Mouse (Mus musculus) intestine, embryonic 14.5 days (tissue): Measurements from ENCODE around the gene Blnk. TPM values are rescaled to one million over a fixed set of nuclear protein-coding genes. Genes with fewer than 3 reads are reported as not detected.

Experiments
- ATAC-seq: fragments of 200-750 bp; cut with Nextera tagmentation; replicated peaks from 2 replicates; pipeline ENCODE4 v1.8.0; 2017; ENCODE audit warnings: low read depth, moderate number of reproducible peaks, moderate TSS enrichment, moderate library complexity; ENCODE audit not compliant: low FRiP score, low TSS enrichment
- DNase-seq: peaks from one replicate; pipeline ENCODE4 v3.0.0-alpha.2; 2018; ENCODE audit warnings: low spot score
- H3K27ac ChIP-seq: fragments of 300-500 bp; sonication (generic); 2 replicates; pipeline ENCODE4 v1.5.1; 2014; ENCODE audit warnings: low read depth, mild to moderate bottlenecking, control low read depth
- H3K27me3 ChIP-seq: fragments of 300-500 bp; sonication (generic); replicated peaks from 2 replicates; pipeline ENCODE4 v1.6.1; 2014; ENCODE audit warnings: low read length, control low read depth; ENCODE audit not compliant: control insufficient read depth, insufficient read depth
- H3K36me3 ChIP-seq: fragments of 300-500 bp; sonication (generic); 2 replicates; pipeline ENCODE4 v1.6.1; 2014; ENCODE audit warnings: low read length, control low read depth; ENCODE audit not compliant: control insufficient read depth, insufficient read depth
- H3K4me1 ChIP-seq: fragments of 300-500 bp; sonication (generic); replicated peaks from 2 replicates; pipeline ENCODE4 v1.6.1; 2014; ENCODE audit warnings: low read length, control low read depth, mixed read lengths; ENCODE audit not compliant: control insufficient read depth, insufficient read depth
- H3K4me2 ChIP-seq: fragments of 300-500 bp; sonication (generic); 2 replicates; pipeline ENCODE4 v1.6.1; 2014; ENCODE audit warnings: low read length
- H3K4me3 ChIP-seq: fragments of 300-500 bp; sonication (generic); 2 replicates; pipeline ENCODE4 v1.5.1; 2014; ENCODE audit warnings: low read depth, low read length, control low read depth, mixed read lengths
- H3K9ac ChIP-seq: fragments of 300-500 bp; sonication (generic); 2 replicates; pipeline ENCODE4 v1.6.1; 2014; ENCODE audit warnings: mild to moderate bottlenecking, low read length
- H3K9me3 ChIP-seq: fragments of 300-500 bp; sonication (generic); 2 replicates; pipeline ENCODE4 v1.6.1; 2016; ENCODE audit warnings: low read length, control low read depth; ENCODE audit not compliant: control insufficient read depth
- WGBS: fragments of 180-500 bp; shearing (Covaris S2); extraction: QIAGEN DNeasy Blood & Tissue Kit; methylation state at CpG from one replicate; pipeline ENCODE4 v1.1.7; 2014; 5-methylcytosine and 5-hydroxymethylcytosine counted together
- polyA plus RNA-seq: library from polyadenylated mRNA; unstranded; fragments of >200 nt; fragmentation: Nextera tagmentation; extraction: Ambion mirVana; gene quantifications from 2 replicates; pipeline ENCODE4 v1.2.1, GENCODE M21; 2014

Gene Blnk
- polyA plus RNA-seq, 1 experiment from 2014 or later = 21.5 TPM

- no peak for ATAC-seq
- no peak overlapping the region for H3K27ac ChIP-seq
Observed at GRCm38 (mm10) chr19:40988856-40989255, 5.5 kb downstream of the Blnk start.

DNA sequence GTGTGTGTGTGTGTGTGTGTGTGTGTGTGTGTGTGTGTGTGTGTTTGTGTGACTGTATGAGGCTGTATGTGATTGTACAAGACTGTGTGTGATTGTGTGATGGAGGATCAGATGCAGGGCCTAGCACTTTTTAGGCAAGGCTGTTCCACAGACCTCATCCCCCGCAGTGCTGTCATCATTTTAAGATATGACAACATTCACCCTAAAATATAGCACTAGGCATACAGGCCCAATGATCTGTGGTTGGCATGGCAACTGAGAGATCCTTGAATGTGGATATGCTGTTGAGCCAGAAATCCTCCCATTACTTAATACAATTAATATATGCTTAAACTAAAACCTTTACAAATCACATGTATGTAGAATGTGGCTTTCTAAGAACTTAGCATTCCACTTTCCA is 9.8 kb downstream of the Blnk start:
- Histone ChIP-seq H3K9me3 (no peaks in the 10 kb centered on the region), H3K27ac (no peak overlapping the region), H3K36me3 (no peaks in the 10 kb centered on the region), H3K9ac (no peak overlapping the region), H3K4me2 (no peak overlapping the region), H3K4me1 (no peaks in the 10 kb centered on the region), H3K4me3 (no peak overlapping the region), H3K27me3 (no peaks in the 10 kb centered on the region)
- DNase-seq (no peak), ATAC-seq (no peak)
- whole genome bisulfite sequencing = 96% methylated on average over 1 of the region's 1 CpGs

More at GRCm38 (mm10) chr19:40988856-40989255, 5.5 kb downstream of the Blnk start:
- WGBS = 79% methylated on average over 5 of the region's 5 CpGs
- Histone ChIP-seq H3K27me3 (no peaks in the 10 kb centered on the region), H3K9ac (no peak overlapping the region), H3K36me3 (no peaks in the 10 kb centered on the region), H3K9me3 (no peaks in the 10 kb centered on the region), H3K4me1 (no peaks in the 10 kb centered on the region), H3K4me2 (no peak overlapping the region), H3K4me3 (no peak overlapping the region)
- no peak for DNase-seq

- Histone ChIP-seq H3K9me3 (no peaks in the 10 kb centered on the region), H3K4me3 (no peak overlapping the region), H3K9ac (no peak overlapping the region), H3K4me2 (no peak overlapping the region), H3K27ac (no peak overlapping the region), H3K36me3 (no peaks in the 10 kb centered on the region), H3K27me3 (no peaks in the 10 kb centered on the region), H3K4me1 (no peaks in the 10 kb centered on the region)
- WGBS = 83% methylated on average over 5 of the region's 5 CpGs
- DNase-seq = no peak
- ATAC-seq = no peak
Observed at GRCm38 (mm10) chr19:40980671-40981070, 13.7 kb downstream of the Blnk start.

DNA sequence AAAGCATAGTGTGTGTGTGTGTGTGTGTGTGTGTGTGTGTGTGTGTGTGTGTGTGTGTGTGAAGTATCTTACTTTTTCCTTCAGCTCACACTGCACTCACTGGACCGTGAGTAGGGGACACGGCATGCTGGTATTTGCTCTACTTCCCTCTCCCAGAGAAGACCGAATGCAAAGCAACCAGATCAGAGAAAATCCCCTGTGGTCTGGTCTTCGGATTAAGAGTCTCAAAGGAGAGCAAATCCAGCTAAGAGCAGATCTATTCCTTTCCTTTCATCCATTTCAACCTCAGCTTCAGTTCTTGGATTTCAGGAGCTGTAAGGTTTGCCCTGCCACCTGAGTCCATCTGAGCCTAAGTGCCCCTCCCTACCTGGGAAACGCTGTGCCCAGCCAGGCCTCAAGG is 16.3 kb downstream of the Blnk start:
- no peaks in the 10 kb centered on the region for H3K27me3 ChIP-seq
- DNase-seq = no peak
- WGBS = 69% methylated on average over 5 of the region's 5 CpGs
- H3K36me3 ChIP-seq = no peaks in the 10 kb centered on the region
- no peaks in the 10 kb centered on the region for H3K9me3 ChIP-seq
- no peak overlapping the region for H3K27ac ChIP-seq
- no peak overlapping the region for H3K9ac ChIP-seq
- no peaks in the 10 kb centered on the region for H3K4me1 ChIP-seq
- no peak for ATAC-seq
- no peak overlapping the region for H3K4me3 ChIP-seq
- H3K4me2 ChIP-seq = no peak overlapping the region

DNA sequence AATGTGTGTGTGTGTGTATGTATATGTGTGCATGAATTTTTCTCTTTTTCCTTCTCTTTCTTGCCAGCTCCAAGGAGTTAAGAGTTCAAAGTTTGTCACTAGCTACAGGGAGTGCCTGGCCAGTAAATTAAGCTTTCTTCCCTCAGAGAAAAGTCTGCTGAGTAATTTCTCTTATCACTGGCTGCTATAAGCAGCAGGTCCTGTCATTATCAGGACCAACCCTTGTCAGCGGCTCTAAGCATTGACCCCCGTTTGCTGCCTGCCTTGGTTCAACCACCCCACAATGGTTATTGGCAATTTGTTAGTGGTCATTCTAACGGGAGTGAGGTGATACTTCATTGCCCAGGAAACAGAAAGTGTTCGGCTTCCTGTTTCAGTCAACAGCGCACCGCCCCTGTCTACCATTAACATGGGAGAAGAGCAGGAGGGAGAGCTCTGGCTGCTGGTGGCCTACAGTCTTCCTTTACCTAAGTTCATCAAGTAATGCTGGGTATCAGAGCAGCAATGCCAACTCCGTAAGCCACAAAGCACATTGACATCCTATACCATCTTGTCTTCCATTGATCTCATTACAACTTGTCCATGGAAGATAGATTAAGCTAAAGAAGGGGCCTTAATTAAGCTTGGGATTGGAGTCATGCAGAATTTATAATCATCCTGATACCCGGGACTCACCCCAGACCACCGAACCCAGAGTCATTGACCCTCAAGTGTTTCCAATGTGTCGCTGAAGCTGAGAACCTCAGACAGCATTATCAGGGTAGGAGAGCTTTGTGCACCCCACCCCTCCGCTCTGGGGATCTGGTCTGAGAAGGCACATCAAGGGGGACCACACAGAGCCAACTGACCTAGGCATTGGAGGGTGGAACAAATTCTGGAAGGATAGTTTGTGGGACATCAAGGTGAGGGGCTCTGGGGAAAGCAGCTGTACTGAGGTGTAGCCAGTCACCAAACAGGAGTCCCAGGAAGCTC is 17.1 kb downstream of the Blnk start:
- no peak overlapping the region for H3K4me2 ChIP-seq
- ATAC-seq (no peak), DNase-seq (no peak)
- 75% methylated on average over 11 of the region's 11 CpGs for WGBS
- no peaks in the 10 kb centered on the region for H3K27me3 ChIP-seq
- H3K36me3 ChIP-seq = no peaks in the 10 kb centered on the region
- no peak overlapping the region for H3K27ac ChIP-seq
- no peaks in the 10 kb centered on the region for H3K4me1 ChIP-seq
- H3K9ac ChIP-seq = no peak overlapping the region
- H3K4me3 ChIP-seq = no peak overlapping the region
- H3K9me3 ChIP-seq = no peaks in the 10 kb centered on the region

DNA sequence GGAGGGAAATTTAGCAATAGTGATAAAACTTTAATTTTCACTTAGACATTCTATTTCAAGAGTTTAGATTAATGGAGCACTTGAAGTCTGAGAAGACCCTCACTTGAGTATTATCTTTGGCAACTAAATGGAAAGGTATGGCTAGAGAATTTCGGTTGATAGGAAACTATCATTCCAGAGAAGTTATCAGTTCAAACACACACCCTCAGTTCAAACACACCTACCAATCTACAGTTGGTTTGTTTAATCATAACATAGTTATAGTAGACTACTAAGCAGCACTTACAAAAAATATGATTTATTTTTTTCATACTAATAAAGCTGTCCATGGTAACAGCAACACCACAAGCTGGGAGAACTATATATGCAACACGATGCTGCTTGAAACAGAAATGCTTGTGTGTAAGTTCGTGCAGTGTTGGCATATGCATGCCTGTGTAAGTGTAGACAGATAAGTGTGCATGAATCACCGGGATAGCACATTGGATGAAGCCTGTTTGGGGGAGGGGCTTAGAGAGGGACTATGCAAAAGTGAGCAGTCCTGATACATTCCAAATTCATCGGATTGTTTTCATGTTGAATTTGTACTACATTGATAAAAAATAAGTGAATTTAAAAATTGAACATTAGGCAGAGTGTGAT is 22.9 kb downstream of the Blnk start:
- 87% methylated on average over 5 of the region's 5 CpGs for WGBS
- no peak overlapping the region for H3K27ac ChIP-seq
- H3K4me1 ChIP-seq = no peaks in the 10 kb centered on the region
- DNase-seq = no peak
- no peaks in the 10 kb centered on the region for H3K9me3 ChIP-seq
- no peaks in the 10 kb centered on the region for H3K36me3 ChIP-seq
- H3K9ac ChIP-seq = no peak overlapping the region
- no peak for ATAC-seq
- no peak overlapping the region for H3K4me3 ChIP-seq
- no peaks in the 10 kb centered on the region for H3K27me3 ChIP-seq
- no peak overlapping the region for H3K4me2 ChIP-seq

DNA sequence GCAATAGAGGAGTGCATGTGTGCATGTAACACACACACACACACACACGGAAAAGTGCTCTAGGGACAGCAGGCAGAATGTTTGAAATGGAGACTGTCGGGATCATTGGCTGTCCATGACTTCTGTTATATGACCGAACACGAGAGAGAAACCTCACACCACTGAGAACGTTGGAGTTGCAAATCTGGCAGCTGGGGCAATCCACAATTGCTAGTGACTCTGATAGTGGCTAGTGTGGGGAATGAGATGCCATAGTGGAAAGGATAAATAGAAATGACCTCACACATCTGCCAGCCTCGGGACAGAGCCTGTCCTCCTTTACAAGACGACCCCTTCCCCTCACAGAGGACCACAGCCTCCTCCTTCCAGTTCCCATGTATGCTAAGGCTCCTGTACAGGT is 23.6 kb downstream of the Blnk start:
- ATAC-seq = no peak
- Histone ChIP-seq H3K9ac (no peak overlapping the region), H3K36me3 (no peaks in the 10 kb centered on the region), H3K4me2 (no peak overlapping the region), H3K4me3 (no peak overlapping the region), H3K27me3 (no peaks in the 10 kb centered on the region), H3K9me3 (no peaks in the 10 kb centered on the region), H3K4me1 (no peaks in the 10 kb centered on the region), H3K27ac (no peak overlapping the region)
- DNase-seq = no peak
- 79% methylated on average over 7 of the region's 7 CpGs for WGBS

DNA sequence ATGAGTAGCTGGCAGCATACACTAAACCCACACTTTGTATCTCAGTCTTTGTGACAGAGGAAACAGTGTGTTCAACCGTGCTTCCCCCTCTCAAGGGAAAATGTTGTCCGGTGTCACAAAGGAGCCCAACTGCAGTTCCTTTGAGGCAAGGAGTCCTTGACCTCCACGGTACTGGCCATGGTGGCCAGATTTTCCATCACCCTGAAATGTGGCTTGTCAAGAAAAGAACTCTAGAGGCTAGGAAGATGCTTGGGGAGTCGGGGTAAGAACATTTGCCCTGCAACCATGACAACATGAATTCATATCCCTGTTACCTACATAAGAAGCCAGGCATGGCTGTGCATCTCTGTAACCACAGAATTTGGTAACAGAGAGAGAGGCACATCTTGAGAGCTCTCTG is 24.0 kb downstream of the Blnk start:
- no peak overlapping the region for H3K9ac ChIP-seq
- WGBS = 79% methylated on average over 4 of the region's 4 CpGs
- no peak overlapping the region for H3K4me3 ChIP-seq
- no peaks in the 10 kb centered on the region for H3K27me3 ChIP-seq
- no peak overlapping the region for H3K27ac ChIP-seq
- H3K4me1 ChIP-seq = no peaks in the 10 kb centered on the region
- H3K9me3 ChIP-seq = no peaks in the 10 kb centered on the region
- no peak for ATAC-seq
- no peaks in the 10 kb centered on the region for H3K36me3 ChIP-seq
- DNase-seq = no peak
- no peak overlapping the region for H3K4me2 ChIP-seq
